Mouse (Mus musculus) G1E (cell line): Measurements from ENCODE around the gene Isy1. TPM values are rescaled to one million over a fixed set of nuclear protein-coding genes. Genes with fewer than 3 reads are reported as not detected.

Experiments used
- ATAC-seq: 2 replicates; pipeline ENCODE4 v1.8.0; 2016; ENCODE audit warnings: mild to moderate bottlenecking; ENCODE audit not compliant: insufficient number of reproducible peaks, poor library complexity, low FRiP score, severe bottlenecking; ENCODE audit errors: extremely low read depth
- DNase-seq: peaks from one replicate; pipeline ENCODE4 v3.0.0; 2012; ENCODE audit warnings: low spot score
- H3K27me3 ChIP-seq: 2 replicates; pipeline ENCODE4 v1.6.1; 2012; ENCODE audit warnings: mild to moderate bottlenecking, low read length, inconsistent platforms; ENCODE audit not compliant: insufficient read depth
- H3K36me3 ChIP-seq: replicated peaks from 2 replicates; pipeline ENCODE3; 2012; ENCODE audit warnings: mild to moderate bottlenecking, inconsistent platforms
- H3K4me1 ChIP-seq: 2 replicates; pipeline ENCODE4 v1.6.1; 2012; ENCODE audit warnings: low read depth, low read length, inconsistent platforms, mixed read lengths; ENCODE audit not compliant: insufficient read depth
- H3K4me3 ChIP-seq: 2 replicates; pipeline ENCODE4 v1.5.1; 2012; ENCODE audit warnings: low read depth, mild to moderate bottlenecking, inconsistent platforms, low read length, moderate library complexity, mixed read lengths
- H3K9me3 ChIP-seq: replicated peaks from 2 replicates; pipeline ENCODE4 v1.6.1; 2012; ENCODE audit warnings: inconsistent platforms
- CTCF ChIP-seq: IDR thresholded peaks from 2 replicates; pipeline ENCODE4 v1.5.1; 2012; ENCODE audit warnings: low read depth, low read length, inconsistent platforms, mixed read lengths
- GATA1 ChIP-seq: IDR thresholded peaks from 2 replicates; pipeline ENCODE4 v1.6.1; 2012; ENCODE audit warnings: borderline replicate concordance, low read length, inconsistent platforms, mixed read lengths
- GATA2 ChIP-seq: IDR thresholded peaks from 2 replicates; pipeline ENCODE4 v1.6.1; 2012; ENCODE audit warnings: low read depth, low read length, inconsistent platforms, borderline replicate concordance
- POLR2AphosphoS5 ChIP-seq: IDR thresholded peaks from 2 replicates; pipeline ENCODE4 v1.6.1; 2012; ENCODE audit warnings: low read depth, low read length, inconsistent platforms; ENCODE audit not compliant: insufficient replicate concordance
- TAL1 ChIP-seq: conservative IDR thresholded peaks from 2 replicates; pipeline ENCODE4 v1.6.1; 2012; ENCODE audit warnings: low read depth, low read length, inconsistent platforms, mixed read lengths
- polyA plus RNA-seq: library from polyadenylated mRNA; stranded (reverse); fragments of >175 nt; gene quantifications from 2 replicates; pipeline ENCODE4 v1.2.3, GENCODE M21; 2012
- total RNA-seq, 2 experiments: library from RNA; stranded (forward) in 1 of 2; stranded (reverse) in 1 of 2; fragments of 200-1000 nt in 1 of 2; fragments of >200 nt in 1 of 2; fragmentation: Nextera tagmentation in 1 of 2; gene quantifications; 2 replicates each; pipeline ENCODE4 v1.2.3; 2014 to 2017

Gene Isy1
- total and polyA plus RNA-seq, 3 experiments: 53.5 to 65.2 (median 54.9) TPM

- H3K4me3 ChIP-seq: no peak overlapping the region
- peaks cover 2% of the 10 kb centered on the region; the same call in 1 of the 2 replicates for H3K9me3 ChIP-seq
- H3K36me3 ChIP-seq: no peaks in the 10 kb centered on the region
- ATAC-seq: no peak
- H3K27me3 ChIP-seq: peaks cover 22% of the 10 kb centered on the region
- peaks cover 30% of the 10 kb centered on the region for H3K4me1 ChIP-seq
- TF ChIP-seq GATA1: no peak
- no peak for TF ChIP-seq CTCF
- TF ChIP-seq TAL1: peak; percentile 28; the same call in 1 of the 2 replicates
- DNase-seq: no peak
Observed at GRCm38 (mm10) chr6:87879010-87879409, 40.4 kb upstream of the Isy1 start.

DNA sequence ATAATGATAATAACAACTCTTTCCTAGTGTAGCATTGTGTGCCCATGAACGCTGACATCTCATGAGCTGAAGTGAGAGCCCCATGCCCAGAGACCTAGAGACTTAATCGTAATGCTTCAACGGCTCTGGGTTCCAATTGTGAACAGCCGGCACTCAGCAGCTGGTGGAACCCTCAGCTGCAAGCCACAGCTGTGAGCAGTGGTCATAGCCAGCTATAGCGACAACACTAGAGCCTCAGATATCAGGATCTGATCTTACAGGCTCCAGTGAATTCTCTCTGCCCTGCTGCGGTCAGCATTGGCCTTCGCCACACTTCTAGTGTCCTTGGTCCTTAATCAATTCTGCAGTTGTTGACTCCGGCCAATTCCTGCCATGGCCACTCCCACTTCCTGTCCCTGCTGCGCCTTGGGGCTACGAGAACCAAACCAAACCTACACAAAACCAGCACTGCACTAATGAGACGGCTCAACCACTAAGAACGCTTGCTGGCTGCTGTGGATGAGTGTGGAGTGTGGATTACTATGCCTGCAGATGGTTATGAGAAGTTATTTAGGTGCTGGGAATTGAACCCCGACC, 37.6 kb upstream of the Isy1 start:
- H3K27me3 ChIP-seq: peaks cover 23% of the 10 kb centered on the region
- no peaks in the 10 kb centered on the region for H3K36me3 ChIP-seq
- no peak for DNase-seq
- no peak overlapping the region for H3K4me3 ChIP-seq
- TF ChIP-seq POLR2AphosphoS5 (no peak), GATA1 (no peak), TAL1 (no peak)
- ATAC-seq: no peak
- peaks cover 3% of the 10 kb centered on the region; the same call in 1 of the 2 replicates for H3K9me3 ChIP-seq
- peaks cover 28% of the 10 kb centered on the region for H3K4me1 ChIP-seq

- no peak for DNase-seq
- H3K4me3 ChIP-seq: no peak overlapping the region
- peaks cover 28% of the 10 kb centered on the region for H3K4me1 ChIP-seq
Observed at GRCm38 (mm10) chr6:87875562-87875961, 37.0 kb upstream of the Isy1 start.

DNA sequence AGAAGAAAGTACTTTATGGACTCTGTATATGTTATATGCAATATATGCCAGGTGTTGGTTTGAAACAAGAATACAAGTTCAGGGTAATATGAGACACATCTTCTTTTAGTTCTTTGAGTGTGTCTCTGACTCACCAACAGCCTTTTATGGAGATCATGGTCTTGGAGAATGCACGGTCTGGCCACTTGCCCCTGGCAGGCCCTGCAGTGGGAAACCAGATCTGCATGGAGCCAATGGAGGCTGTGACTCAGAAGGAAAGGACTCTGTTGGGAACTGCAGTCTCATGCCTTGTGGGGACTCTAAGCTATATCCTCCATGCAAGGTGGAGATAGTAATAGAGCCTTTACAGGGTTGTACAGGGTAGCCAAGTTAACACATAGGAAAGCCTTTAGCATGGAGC, 36.5 kb upstream of the Isy1 start:
- H3K4me1 ChIP-seq: peaks cover 31% of the 10 kb centered on the region
- TF ChIP-seq CTCF: no peak
- no peak for TF ChIP-seq GATA2
- no peak for TF ChIP-seq TAL1
- TF ChIP-seq POLR2AphosphoS5: no peak
- no peak for TF ChIP-seq GATA1
- H3K27me3 ChIP-seq: peaks cover 20% of the 10 kb centered on the region
- no peaks in the 10 kb centered on the region for H3K36me3 ChIP-seq
- no peak overlapping the region for H3K4me3 ChIP-seq
- peaks cover 3% of the 10 kb centered on the region; the same call in 1 of the 2 replicates for H3K9me3 ChIP-seq
- ATAC-seq (no peak), DNase-seq (no peak)

More at GRCm38 (mm10) chr6:87875562-87875961, 37.0 kb upstream of the Isy1 start:
- Histone ChIP-seq H3K27me3 (peaks cover 21% of the 10 kb centered on the region), H3K9me3 (peaks cover 3% of the 10 kb centered on the region; the same call in 1 of the 2 replicates), H3K36me3 (no peaks in the 10 kb centered on the region)
- TF ChIP-seq TAL1: no peak
- TF ChIP-seq GATA2: no peak
- no peak for ATAC-seq

GRCm38 (mm10) chr6:87873963-87874362, 35.4 kb upstream of the Isy1 start:
- DNase-seq (no peak), ATAC-seq (no peak)
- Histone ChIP-seq H3K4me1 (peaks cover 33% of the 10 kb centered on the region), H3K9me3 (peaks cover 3% of the 10 kb centered on the region; the same call in 1 of the 2 replicates), H3K36me3 (no peaks in the 10 kb centered on the region), H3K4me3 (no peak overlapping the region), H3K27me3 (peaks cover 18% of the 10 kb centered on the region)
- no peak for TF ChIP-seq GATA1
- 0 out of 2 replicates have a peak, but pooled peaks have one; percentile 13 for TF ChIP-seq CTCF

GRCm38 (mm10) chr6:87873104-87873503, 34.5 kb upstream of the Isy1 start:
- Histone ChIP-seq H3K4me3 (no peak overlapping the region), H3K27me3 (peaks cover 18% of the 10 kb centered on the region), H3K4me1 (peaks cover 34% of the 10 kb centered on the region), H3K9me3 (peaks cover 3% of the 10 kb centered on the region; the same call in 1 of the 2 replicates), H3K36me3 (no peaks in the 10 kb centered on the region)
- no peak for TF ChIP-seq CTCF
- ATAC-seq (no peak), DNase-seq (no peak)

DNA sequence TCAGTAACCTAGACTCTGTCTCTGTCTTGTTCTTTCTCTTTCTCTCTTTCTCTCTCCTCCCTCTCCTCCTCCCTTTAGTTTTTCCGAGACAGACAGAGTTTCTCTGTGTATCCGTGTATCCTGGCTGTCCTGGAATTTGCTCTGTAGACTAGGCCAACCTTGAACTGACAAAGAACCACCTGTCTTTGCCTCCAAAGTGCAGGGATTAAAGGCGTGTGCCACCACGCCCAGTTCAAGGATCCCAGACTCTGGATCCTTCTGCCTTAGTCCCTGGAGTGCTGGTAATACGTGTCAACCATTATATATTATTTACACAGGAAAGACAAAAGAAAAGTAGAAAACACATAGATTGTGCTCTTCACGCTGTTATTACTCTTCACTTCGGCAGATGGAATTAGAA, 32.6 kb upstream of the Isy1 start:
- peaks cover 3% of the 10 kb centered on the region; the same call in 1 of the 2 replicates for H3K9me3 ChIP-seq
- H3K27me3 ChIP-seq: peaks cover 13% of the 10 kb centered on the region
- TF ChIP-seq TAL1: no peak
- TF ChIP-seq CTCF: no peak
- TF ChIP-seq GATA2: no peak
- TF ChIP-seq GATA1: no peak
- TF ChIP-seq POLR2AphosphoS5: no peak
- DNase-seq (no peak), ATAC-seq (no peak)
- peaks cover 43% of the 10 kb centered on the region for H3K4me1 ChIP-seq
- no peaks in the 10 kb centered on the region for H3K36me3 ChIP-seq
- no peak overlapping the region for H3K4me3 ChIP-seq
